Mouse (Mus musculus) brain, embryonic 14.5 days (tissue): ENCODE measurements around the gene Bspry.

Experiments used
- CTCF ChIP-seq: fragments of 200-500 bp; IDR thresholded peaks from 2 replicates; pipeline ENCODE4 v1.5.1; 2012; ENCODE audit warnings: inconsistent platforms, mild to moderate bottlenecking, moderate library complexity, borderline replicate concordance; ENCODE audit not compliant: insufficient read depth, insufficient read length; ENCODE audit errors: extremely low read depth
- POLR2A ChIP-seq: fragments of 200-500 bp; IDR thresholded peaks from 2 replicates; pipeline ENCODE4 v1.6.1; 2012; ENCODE audit warnings: mild to moderate bottlenecking, inconsistent platforms, borderline replicate concordance; ENCODE audit not compliant: poor library complexity, insufficient read depth, insufficient read length, severe bottlenecking; ENCODE audit errors: extremely low read depth

- TF ChIP-seq CTCF: no peak
- TF ChIP-seq POLR2A: no peak
These were observed 44.8 kb upstream of the Bspry start, which contains the start of gene Rnf183 for GRCm38 (mm10) chr4:62435081-62435480.
